Mouse (Mus musculus) embryonic facial prominence, embryonic 13.5 days (tissue): ENCODE data around the gene Plpp3. TPM values are rescaled to one million over a fixed set of nuclear protein-coding genes. Genes with fewer than 3 reads are reported as not detected.

Experiments
- ATAC-seq: fragments of 200-750 bp; cut with Nextera tagmentation; 2 replicates; pipeline ENCODE4 v1.8.0; 2017; ENCODE audit warnings: low read depth; ENCODE audit not compliant: insufficient number of reproducible peaks, insufficient read depth, low FRiP score, low TSS enrichment
- H3K27ac ChIP-seq: fragments of 300-500 bp; sonication (generic); 2 replicates; pipeline ENCODE4 v1.5.1; 2015; ENCODE audit warnings: moderate library complexity, mild to moderate bottlenecking, inconsistent platforms
- H3K27me3 ChIP-seq: fragments of 300-500 bp; sonication (generic); 2 replicates; pipeline ENCODE4 v1.6.1; 2015; ENCODE audit warnings: mild to moderate bottlenecking, inconsistent platforms
- H3K36me3 ChIP-seq: fragments of 300-500 bp; sonication (generic); 2 replicates; pipeline ENCODE4 v1.6.1; 2015; ENCODE audit warnings: mild to moderate bottlenecking, inconsistent platforms
- H3K4me1 ChIP-seq: fragments of 300-500 bp; sonication (generic); 2 replicates; pipeline ENCODE4 v1.6.1; 2015; ENCODE audit warnings: inconsistent platforms
- H3K4me2 ChIP-seq: fragments of 300-500 bp; sonication (generic); 2 replicates; pipeline ENCODE4 v1.6.1; 2015; ENCODE audit warnings: moderate library complexity, mild to moderate bottlenecking, inconsistent platforms
- H3K4me3 ChIP-seq: fragments of 300-500 bp; sonication (generic); 2 replicates; pipeline ENCODE4 v1.5.1; 2015; ENCODE audit warnings: mild to moderate bottlenecking, inconsistent platforms
- H3K9ac ChIP-seq: fragments of 300-500 bp; sonication (generic); 2 replicates; pipeline ENCODE4 v1.6.1; 2015; ENCODE audit warnings: mild to moderate bottlenecking, inconsistent platforms
- H3K9me3 ChIP-seq: fragments of 300-500 bp; sonication (generic); 2 replicates; pipeline ENCODE4 v1.6.1; 2016; ENCODE audit warnings: inconsistent platforms
- WGBS: fragments of 180-500 bp; shearing (Covaris S2); methylation state at CpG from one replicate; pipeline ENCODE4 v1.1.7; 2015; ENCODE audit warnings: mixed read lengths; 5-methylcytosine and 5-hydroxymethylcytosine counted together
- polyA plus RNA-seq: library from polyadenylated mRNA; unstranded; fragments of >200 nt; fragmentation: Nextera tagmentation; extraction: Ambion mirVana; gene quantifications from 2 replicates; pipeline ENCODE4 v1.2.1, GENCODE M21; 2015

Plpp3 gene
- polyA plus RNA-seq, 1 experiment from 2014 or later = 150 TPM

GRCm38 (mm10) chr4:105206102-105206501 is 49.0 kb downstream of the Plpp3 start:
- no peak for ATAC-seq
- Histone ChIP-seq H3K4me3 (no peak overlapping the region), H3K9ac (no peak overlapping the region), H3K27ac (peak overlapping the region; percentile 83; the same call in 1 of the 2 replicates), H3K36me3 (peaks cover 42% of the 10 kb centered on the region), H3K4me2 (no peak overlapping the region), H3K27me3 (no peaks in the 10 kb centered on the region), H3K9me3 (no peaks in the 10 kb centered on the region), H3K4me1 (peaks cover 75% of the 10 kb centered on the region)
- WGBS = 29% methylated on average over 6 of the region's 6 CpGs

GRCm38 (mm10) chr4:105206995-105207394 is 49.8 kb downstream of the Plpp3 start:
- Histone ChIP-seq H3K4me1 (peaks cover 69% of the 10 kb centered on the region), H3K9me3 (no peaks in the 10 kb centered on the region), H3K27me3 (no peaks in the 10 kb centered on the region), H3K27ac (peak overlapping the region; percentile 51; the same call in 1 of the 2 replicates), H3K36me3 (peaks cover 49% of the 10 kb centered on the region), H3K4me2 (no peak overlapping the region), H3K4me3 (no peak overlapping the region), H3K9ac (no peak overlapping the region)
- WGBS = 29% methylated on average over 8 of the region's 8 CpGs
- ATAC-seq = no peak

GRCm38 (mm10) chr4:105207641-105208040 is 50.5 kb downstream of the Plpp3 start:
- no peak overlapping the region for H3K9ac ChIP-seq
- H3K36me3 ChIP-seq = peaks cover 51% of the 10 kb centered on the region
- H3K4me2 ChIP-seq = no peak overlapping the region
- H3K9me3 ChIP-seq = no peaks in the 10 kb centered on the region
- H3K4me1 ChIP-seq = peaks cover 63% of the 10 kb centered on the region
- H3K27ac ChIP-seq = no peak overlapping the region
- H3K4me3 ChIP-seq = no peak overlapping the region
- WGBS = 85% methylated on average over 4 of the region's 4 CpGs
- no peak for ATAC-seq
- no peaks in the 10 kb centered on the region for H3K27me3 ChIP-seq

- WGBS = 90% methylated on average over 5 of the region's 5 CpGs
- no peak for ATAC-seq
- Histone ChIP-seq H3K4me1 (peaks cover 51% of the 10 kb centered on the region), H3K36me3 (peaks cover 65% of the 10 kb centered on the region), H3K9ac (no peak overlapping the region), H3K4me3 (no peak overlapping the region), H3K4me2 (no peak overlapping the region), H3K9me3 (no peaks in the 10 kb centered on the region), H3K27me3 (no peaks in the 10 kb centered on the region), H3K27ac (no peak overlapping the region)
Measured at GRCm38 (mm10) chr4:105208977-105209376, 51.8 kb downstream of the Plpp3 start.

- H3K36me3 ChIP-seq = peaks cover 75% of the 10 kb centered on the region
- no peak overlapping the region for H3K9ac ChIP-seq
- no peak overlapping the region for H3K27ac ChIP-seq
- no peak for ATAC-seq
- no peak overlapping the region for H3K4me2 ChIP-seq
- no peaks in the 10 kb centered on the region for H3K9me3 ChIP-seq
- H3K27me3 ChIP-seq = no peaks in the 10 kb centered on the region
- peaks cover 15% of the 10 kb centered on the region for H3K4me1 ChIP-seq
- H3K4me3 ChIP-seq = no peak overlapping the region
Measured at GRCm38 (mm10) chr4:105213314-105213713, 56.2 kb downstream of the Plpp3 start.

- 58% methylated on average over 1 of the region's 1 CpGs for WGBS
- no peak for ATAC-seq
- H3K27me3 ChIP-seq = no peaks in the 10 kb centered on the region
- peaks cover 9% of the 10 kb centered on the region for H3K4me1 ChIP-seq
- H3K27ac ChIP-seq = no peak overlapping the region
- H3K9me3 ChIP-seq = no peaks in the 10 kb centered on the region
- peaks cover 75% of the 10 kb centered on the region for H3K36me3 ChIP-seq
- no peak overlapping the region for H3K4me3 ChIP-seq
- no peak overlapping the region for H3K4me2 ChIP-seq
- H3K9ac ChIP-seq = no peak overlapping the region
Measured at GRCm38 (mm10) chr4:105214438-105214837, 57.3 kb downstream of the Plpp3 start.

- Histone ChIP-seq H3K4me2 (no peak overlapping the region), H3K27ac (no peak overlapping the region; the same call in 1 of the 2 replicates), H3K27me3 (no peaks in the 10 kb centered on the region), H3K9me3 (no peaks in the 10 kb centered on the region), H3K4me3 (no peak overlapping the region), H3K9ac (no peak overlapping the region), H3K36me3 (peaks cover 75% of the 10 kb centered on the region), H3K4me1 (no peaks in the 10 kb centered on the region)
- 82% methylated on average over 12 of the region's 12 CpGs for WGBS
- ATAC-seq = no peak
Measured at GRCm38 (mm10) chr4:105215726-105216410, 58.7 kb downstream of the Plpp3 start.

GRCm38 (mm10) chr4:105218202-105218601 is 61.1 kb downstream of the Plpp3 start:
- H3K27ac ChIP-seq = no peak overlapping the region
- H3K4me1 ChIP-seq = 0 out of 2 replicates have a peak, but pooled peaks cover 5% of the 10 kb centered on the region
- no peak overlapping the region for H3K4me3 ChIP-seq
- 82% methylated on average over 10 of the region's 10 CpGs for WGBS
- no peaks in the 10 kb centered on the region for H3K9me3 ChIP-seq
- ATAC-seq = no peak
- peaks cover 75% of the 10 kb centered on the region for H3K36me3 ChIP-seq
- H3K9ac ChIP-seq = no peak overlapping the region
- H3K4me2 ChIP-seq = no peak overlapping the region
- H3K27me3 ChIP-seq = no peaks in the 10 kb centered on the region

GRCm38 (mm10) chr4:105219316-105219715 is 62.2 kb downstream of the Plpp3 start:
- 91% methylated on average over 13 of the region's 13 CpGs for WGBS
- Histone ChIP-seq H3K27ac (no peak overlapping the region), H3K9me3 (no peaks in the 10 kb centered on the region), H3K36me3 (peaks cover 76% of the 10 kb centered on the region), H3K4me2 (no peak overlapping the region), H3K27me3 (no peaks in the 10 kb centered on the region), H3K4me3 (no peak overlapping the region), H3K9ac (no peak overlapping the region), H3K4me1 (0 out of 2 replicates have a peak, but pooled peaks cover 5% of the 10 kb centered on the region)
- no peak for ATAC-seq

- Histone ChIP-seq H3K4me2 (no peak overlapping the region), H3K4me3 (no peak overlapping the region), H3K27ac (no peak overlapping the region), H3K36me3 (peaks cover 78% of the 10 kb centered on the region), H3K27me3 (no peaks in the 10 kb centered on the region), H3K9ac (no peak overlapping the region), H3K4me1 (0 out of 2 replicates have a peak, but pooled peaks cover 8% of the 10 kb centered on the region), H3K9me3 (no peaks in the 10 kb centered on the region)
- ATAC-seq = no peak
- WGBS = 91% methylated on average over 3 of the region's 3 CpGs
Measured at GRCm38 (mm10) chr4:105220849-105221248, 63.7 kb downstream of the Plpp3 start.

- no peak for ATAC-seq
- H3K36me3 ChIP-seq = peaks cover 83% of the 10 kb centered on the region
- no peak overlapping the region for H3K4me2 ChIP-seq
- no peak overlapping the region for H3K4me3 ChIP-seq
- H3K27ac ChIP-seq = no peak overlapping the region
- WGBS = 74% methylated on average over 11 of the region's 11 CpGs
- 0 out of 2 replicates have a peak, but pooled peaks cover 8% of the 10 kb centered on the region for H3K4me1 ChIP-seq
- no peaks in the 10 kb centered on the region for H3K9me3 ChIP-seq
- no peaks in the 10 kb centered on the region for H3K27me3 ChIP-seq
- H3K9ac ChIP-seq = no peak overlapping the region
Measured at GRCm38 (mm10) chr4:105221256-105221840, 64.2 kb downstream of the Plpp3 start.
